Mouse (Mus musculus) intestine, embryonic 14.5 days (tissue): Measurements from ENCODE around the gene Cpt1c. TPM values are rescaled to one million over a fixed set of nuclear protein-coding genes. Genes with fewer than 3 reads are reported as not detected.

ENCODE experiments used
- ATAC-seq: fragments of 200-750 bp; cut with Nextera tagmentation; replicated peaks from 2 replicates; pipeline ENCODE4 v1.8.0; 2017; ENCODE audit warnings: low read depth, moderate number of reproducible peaks, moderate TSS enrichment, moderate library complexity; ENCODE audit not compliant: low FRiP score, low TSS enrichment
- DNase-seq: peaks from one replicate; pipeline ENCODE4 v3.0.0-alpha.2; 2018; ENCODE audit warnings: low spot score
- H3K27ac ChIP-seq: fragments of 300-500 bp; sonication (generic); 2 replicates; pipeline ENCODE4 v1.5.1; 2014; ENCODE audit warnings: low read depth, mild to moderate bottlenecking, control low read depth
- H3K27me3 ChIP-seq: fragments of 300-500 bp; sonication (generic); replicated peaks from 2 replicates; pipeline ENCODE4 v1.6.1; 2014; ENCODE audit warnings: low read length, control low read depth; ENCODE audit not compliant: control insufficient read depth, insufficient read depth
- H3K36me3 ChIP-seq: fragments of 300-500 bp; sonication (generic); 2 replicates; pipeline ENCODE4 v1.6.1; 2014; ENCODE audit warnings: low read length, control low read depth; ENCODE audit not compliant: control insufficient read depth, insufficient read depth
- H3K4me1 ChIP-seq: fragments of 300-500 bp; sonication (generic); replicated peaks from 2 replicates; pipeline ENCODE4 v1.6.1; 2014; ENCODE audit warnings: low read length, control low read depth, mixed read lengths; ENCODE audit not compliant: control insufficient read depth, insufficient read depth
- H3K4me2 ChIP-seq: fragments of 300-500 bp; sonication (generic); 2 replicates; pipeline ENCODE4 v1.6.1; 2014; ENCODE audit warnings: low read length
- H3K4me3 ChIP-seq: fragments of 300-500 bp; sonication (generic); 2 replicates; pipeline ENCODE4 v1.5.1; 2014; ENCODE audit warnings: low read depth, low read length, control low read depth, mixed read lengths
- H3K9ac ChIP-seq: fragments of 300-500 bp; sonication (generic); 2 replicates; pipeline ENCODE4 v1.6.1; 2014; ENCODE audit warnings: mild to moderate bottlenecking, low read length
- H3K9me3 ChIP-seq: fragments of 300-500 bp; sonication (generic); 2 replicates; pipeline ENCODE4 v1.6.1; 2016; ENCODE audit warnings: low read length, control low read depth; ENCODE audit not compliant: control insufficient read depth
- WGBS: fragments of 180-500 bp; shearing (Covaris S2); extraction: QIAGEN DNeasy Blood & Tissue Kit; methylation state at CpG from one replicate; pipeline ENCODE4 v1.1.7; 2014; 5-methylcytosine and 5-hydroxymethylcytosine counted together
- polyA plus RNA-seq: library from polyadenylated mRNA; unstranded; fragments of >200 nt; fragmentation: Nextera tagmentation; extraction: Ambion mirVana; gene quantifications from 2 replicates; pipeline ENCODE4 v1.2.1, GENCODE M21; 2014

Gene Cpt1c
- polyA plus RNA-seq, 1 experiment from 2014 or later, result 21.9 TPM

DNA sequence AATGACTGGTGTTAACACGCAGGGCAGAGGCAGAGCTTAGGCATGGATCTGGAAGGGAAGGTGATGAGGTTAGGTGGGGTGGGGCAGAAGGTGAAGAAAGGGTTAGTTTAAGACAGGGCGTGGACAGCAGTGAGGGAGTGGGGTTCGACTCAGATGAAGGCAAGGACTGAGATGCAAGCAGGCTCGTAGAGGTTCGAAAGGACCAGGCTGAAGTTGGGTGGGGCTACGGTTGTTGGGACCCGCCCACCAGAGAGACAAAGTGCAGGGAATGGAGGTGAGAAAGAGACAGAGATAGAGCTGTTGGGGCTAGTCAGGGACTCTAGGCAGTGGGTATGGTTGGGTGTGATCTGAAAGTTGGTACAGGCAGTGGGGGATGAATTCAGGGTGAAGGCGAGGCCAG, 12.3 kb downstream of the Cpt1c start:
- no peaks in the 10 kb centered on the region for H3K27me3 ChIP-seq
- DNase-seq, result no peak
- no peak overlapping the region for H3K4me3 ChIP-seq
- H3K36me3 ChIP-seq, result peaks cover 29% of the 10 kb centered on the region
- no peak overlapping the region for H3K27ac ChIP-seq
- WGBS, result 60% methylated on average over 8 of the region's 8 CpGs
- H3K4me2 ChIP-seq, result no peak overlapping the region
- no peak for ATAC-seq
- H3K9me3 ChIP-seq, result no peaks in the 10 kb centered on the region
- H3K4me1 ChIP-seq, result no peaks in the 10 kb centered on the region
- no peak overlapping the region for H3K9ac ChIP-seq

DNA sequence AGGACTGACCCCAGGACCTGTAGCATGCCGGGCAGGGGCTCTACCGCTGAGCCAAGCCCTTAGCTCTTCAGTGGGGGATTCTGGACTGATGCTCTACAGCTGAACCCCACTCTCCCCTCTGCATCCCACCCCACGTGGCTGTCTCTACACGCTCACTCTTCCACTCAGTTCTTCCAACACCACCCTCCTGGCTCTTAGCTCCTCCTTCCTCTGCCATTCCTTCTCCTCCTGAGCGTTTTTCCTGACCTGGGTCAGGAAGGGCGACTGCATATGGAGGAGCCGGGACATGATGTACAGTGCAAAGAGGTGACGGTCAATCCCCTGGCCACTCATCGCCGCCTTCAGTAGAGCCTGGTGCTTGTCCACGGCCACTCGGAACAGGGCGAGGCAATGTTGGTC, 14.1 kb downstream of the Cpt1c start:
- Histone ChIP-seq H3K36me3 (peaks cover 24% of the 10 kb centered on the region), H3K4me3 (no peak overlapping the region), H3K4me2 (no peak overlapping the region), H3K9me3 (no peaks in the 10 kb centered on the region), H3K27me3 (no peaks in the 10 kb centered on the region), H3K27ac (no peak overlapping the region), H3K9ac (no peak overlapping the region), H3K4me1 (no peaks in the 10 kb centered on the region)
- ATAC-seq (no peak), DNase-seq (no peak)
- 88% methylated on average over 13 of the region's 13 CpGs for WGBS

DNA sequence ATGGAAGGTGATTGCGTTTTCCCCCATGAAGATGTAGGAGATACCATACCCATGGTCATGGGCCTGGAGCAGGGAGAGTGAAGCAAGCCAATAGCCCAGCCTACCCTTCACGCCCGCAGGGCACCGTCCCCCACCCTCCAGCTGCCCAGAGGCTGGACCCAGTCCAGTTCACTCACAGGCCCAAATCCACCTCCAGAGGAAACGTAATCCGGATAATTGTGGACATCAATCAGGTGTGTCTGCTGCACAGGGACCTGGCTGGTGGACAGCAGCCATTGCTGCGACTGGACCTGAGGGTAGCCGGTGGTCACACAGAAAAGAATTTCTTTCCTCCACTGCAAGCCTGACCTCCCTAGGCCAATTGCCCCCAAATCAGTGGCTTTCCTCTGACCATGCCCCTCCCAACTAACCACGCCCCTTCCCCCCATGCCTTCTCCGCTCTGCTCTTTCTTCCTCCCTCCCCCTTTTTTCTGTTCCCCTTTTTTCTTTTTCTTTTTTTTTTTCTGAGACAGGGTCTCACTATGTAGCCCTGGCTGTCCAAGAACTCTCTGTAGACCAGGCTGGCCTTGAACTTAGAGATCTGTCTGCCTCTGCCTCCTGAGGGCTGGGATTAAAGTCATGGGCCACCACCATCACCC, 14.7 kb downstream of the Cpt1c start:
- no peak for ATAC-seq
- Histone ChIP-seq H3K4me1 (no peaks in the 10 kb centered on the region), H3K27ac (no peak overlapping the region), H3K36me3 (peaks cover 21% of the 10 kb centered on the region), H3K9ac (no peak overlapping the region), H3K4me2 (no peak overlapping the region), H3K4me3 (no peak overlapping the region), H3K9me3 (no peaks in the 10 kb centered on the region), H3K27me3 (no peaks in the 10 kb centered on the region)
- DNase-seq, result no peak
- 85% methylated on average over 10 of the region's 10 CpGs for WGBS

DNA sequence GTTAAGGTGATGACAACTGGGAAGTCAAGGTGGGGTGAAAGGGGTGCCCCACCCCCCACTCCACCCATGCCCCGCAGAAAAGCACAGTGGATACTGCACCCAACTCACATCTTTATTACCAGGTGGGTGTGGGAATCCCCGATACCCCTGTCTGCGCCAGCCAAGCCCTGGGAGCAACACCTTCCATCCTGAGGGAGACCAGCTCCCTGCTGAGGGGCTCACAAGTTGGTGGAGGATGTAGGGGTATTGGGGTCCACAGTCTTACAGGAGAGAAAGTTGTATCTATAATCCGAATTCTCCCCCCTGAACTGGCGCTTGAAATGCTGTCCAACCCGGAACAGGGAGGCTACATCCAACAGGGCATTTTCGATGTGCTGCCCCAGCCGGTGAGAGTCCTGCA, 15.4 kb downstream of the Cpt1c start:
- Histone ChIP-seq H3K9me3 (no peaks in the 10 kb centered on the region), H3K4me2 (no peak overlapping the region), H3K9ac (no peak overlapping the region), H3K27ac (no peak overlapping the region), H3K27me3 (no peaks in the 10 kb centered on the region), H3K36me3 (peaks cover 20% of the 10 kb centered on the region), H3K4me1 (no peaks in the 10 kb centered on the region), H3K4me3 (no peak overlapping the region)
- WGBS, result 81% methylated on average over 8 of the region's 8 CpGs
- DNase-seq (no peak), ATAC-seq (no peak)

DNA sequence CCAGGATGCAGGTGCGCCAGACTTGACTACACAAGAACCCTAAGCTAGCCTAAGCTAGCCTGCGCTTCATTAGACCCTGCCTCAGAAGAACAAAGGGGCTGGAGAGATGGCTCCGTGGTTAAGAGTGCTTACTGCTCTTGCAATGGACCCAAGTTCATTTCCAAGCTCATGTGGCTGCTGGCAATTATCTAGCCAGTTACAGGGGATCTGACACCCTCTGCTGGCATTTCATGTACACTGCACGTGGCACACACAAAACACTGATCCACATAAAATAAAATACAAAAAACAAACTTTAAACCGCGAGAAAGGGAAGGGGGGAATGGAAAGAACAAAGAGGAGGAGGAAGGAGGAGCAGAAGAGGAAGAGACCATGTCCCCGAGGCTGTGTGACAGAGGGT, 16.4 kb downstream of the Cpt1c start:
- Histone ChIP-seq H3K27me3 (no peaks in the 10 kb centered on the region), H3K27ac (no peak overlapping the region), H3K4me1 (no peaks in the 10 kb centered on the region), H3K4me3 (no peak overlapping the region), H3K9ac (no peak overlapping the region), H3K4me2 (no peak overlapping the region), H3K9me3 (no peaks in the 10 kb centered on the region), H3K36me3 (peaks cover 17% of the 10 kb centered on the region)
- DNase-seq, result no peak
- no peak for ATAC-seq
- WGBS, result 54% methylated on average over 7 of the region's 7 CpGs

DNA sequence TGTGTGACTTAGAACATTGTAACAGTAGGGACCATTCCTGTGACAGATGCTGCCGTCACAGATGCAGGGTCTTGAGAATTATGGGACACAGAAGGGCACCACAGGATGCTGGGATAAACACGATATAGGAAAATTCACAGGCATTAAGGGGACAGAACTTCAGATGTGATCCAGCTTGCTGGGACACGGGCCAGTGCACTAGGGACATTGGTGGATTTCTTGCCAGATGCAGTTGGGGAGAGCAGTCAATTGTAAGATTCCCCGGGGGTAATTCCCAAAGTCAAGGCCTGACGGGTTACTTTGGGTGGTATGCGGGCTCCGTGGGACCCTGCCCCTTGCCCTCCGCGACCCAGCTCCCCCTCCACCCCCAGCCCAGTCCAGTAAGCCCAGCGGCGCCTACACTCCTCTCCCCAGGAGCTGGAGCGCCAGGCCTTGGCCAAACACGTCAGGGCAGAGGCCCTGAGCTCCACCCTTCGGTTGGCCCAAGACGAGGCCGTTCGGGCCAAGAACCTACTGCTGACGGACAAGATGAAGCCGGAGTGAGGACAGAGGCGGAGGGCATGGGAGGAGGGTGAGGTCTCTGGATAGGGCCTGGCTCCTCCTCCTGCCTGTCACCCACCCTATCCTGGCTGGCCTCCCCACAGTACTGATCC, 17.3 kb downstream of the Cpt1c start:
- Histone ChIP-seq H3K9ac (no peak overlapping the region), H3K27ac (no peak overlapping the region), H3K9me3 (no peaks in the 10 kb centered on the region), H3K4me1 (no peaks in the 10 kb centered on the region), H3K27me3 (no peaks in the 10 kb centered on the region), H3K36me3 (peaks cover 13% of the 10 kb centered on the region; the same call in 1 of the 2 replicates), H3K4me2 (no peak overlapping the region), H3K4me3 (no peak overlapping the region)
- DNase-seq (no peak), ATAC-seq (no peak)
- WGBS, result 77% methylated on average over 20 of the region's 20 CpGs

DNA sequence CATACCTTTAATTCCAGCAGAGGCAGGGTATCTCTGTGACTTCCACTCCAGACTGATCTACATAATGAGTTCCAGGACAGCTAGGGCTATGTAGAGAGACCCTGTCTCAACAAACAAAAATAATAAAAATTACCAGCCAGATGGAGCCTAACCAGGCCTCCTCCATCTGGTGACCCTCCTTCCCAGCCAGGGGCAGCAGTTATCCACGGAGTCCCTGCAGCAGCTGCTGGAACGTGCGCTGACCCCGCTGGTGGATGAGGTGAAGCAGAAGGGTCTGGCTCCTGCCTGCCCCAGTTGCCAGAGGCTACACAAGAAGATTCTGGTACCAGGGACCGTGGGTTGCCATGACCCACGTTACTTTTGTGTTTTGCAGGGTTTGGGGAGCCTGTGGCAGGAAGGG, 18.4 kb downstream of the Cpt1c start:
- peaks cover 7% of the 10 kb centered on the region; the same call in 1 of the 2 replicates for H3K36me3 ChIP-seq
- H3K9ac ChIP-seq, result no peak overlapping the region
- peaks cover 3% of the 10 kb centered on the region for H3K4me1 ChIP-seq
- WGBS, result 60% methylated on average over 6 of the region's 6 CpGs
- DNase-seq (no peak), ATAC-seq (no peak)
- no peaks in the 10 kb centered on the region for H3K9me3 ChIP-seq
- H3K4me3 ChIP-seq, result no peak overlapping the region
- peaks cover 6% of the 10 kb centered on the region for H3K27me3 ChIP-seq
- no peak overlapping the region for H3K4me2 ChIP-seq
- H3K27ac ChIP-seq, result no peak overlapping the region

DNA sequence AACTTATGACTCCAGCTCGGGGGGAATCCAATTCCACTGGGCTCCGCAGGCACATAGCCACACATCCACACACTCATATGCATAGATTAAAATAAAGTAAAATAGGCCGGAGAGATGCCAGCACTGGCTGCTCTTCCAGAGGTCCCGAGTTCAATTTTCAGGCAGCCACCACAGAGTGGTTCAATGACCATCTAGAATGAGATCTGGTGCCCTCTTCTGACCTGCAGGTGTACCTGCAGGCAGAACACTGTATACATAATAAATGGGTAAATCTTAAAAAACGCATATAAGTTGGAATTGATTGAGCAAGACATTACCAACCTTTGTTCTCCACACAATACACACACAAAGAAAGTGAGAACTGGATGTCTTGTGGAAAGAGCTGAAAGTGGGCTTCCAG, 19.0 kb downstream of the Cpt1c start:
- peaks cover 3% of the 10 kb centered on the region for H3K4me1 ChIP-seq
- no peak overlapping the region for H3K4me3 ChIP-seq
- no peak overlapping the region for H3K9ac ChIP-seq
- DNase-seq (no peak), ATAC-seq (no peak)
- no peaks in the 10 kb centered on the region for H3K9me3 ChIP-seq
- H3K27me3 ChIP-seq, result peaks cover 12% of the 10 kb centered on the region
- H3K27ac ChIP-seq, result no peak overlapping the region
- H3K36me3 ChIP-seq, result peaks cover 1% of the 10 kb centered on the region; the same call in 1 of the 2 replicates
- no peak overlapping the region for H3K4me2 ChIP-seq
- 57% methylated on average over 5 of the region's 5 CpGs for WGBS
